Mouse (Mus musculus): Measurements from ENCODE around the gene Vwa8.

GRCm38 (mm10) chr14:79047186-79047585, 198.3 kb downstream of the Vwa8 start:
- no peak for TF ChIP-seq CTCF (IDR thresholded peaks at IDR 0.05; ENCODE audit: control insufficient read depth, insufficient read depth, insufficient read length)
- no peak for TF ChIP-seq MYOD1 (IDR thresholded peaks at IDR 0.05; ENCODE audit: control insufficient read depth, insufficient read length, low read depth)
